Mouse (Mus musculus): ENCODE measurements around the gene Gnb2. TPM values are rescaled to one million over a fixed set of nuclear protein-coding genes. Genes with fewer than 3 reads are reported as not detected.

The Gnb2 gene
- total and polyA plus RNA-seq, 3 experiments = 548 to 550 TPM; not detected in 1

DNA sequence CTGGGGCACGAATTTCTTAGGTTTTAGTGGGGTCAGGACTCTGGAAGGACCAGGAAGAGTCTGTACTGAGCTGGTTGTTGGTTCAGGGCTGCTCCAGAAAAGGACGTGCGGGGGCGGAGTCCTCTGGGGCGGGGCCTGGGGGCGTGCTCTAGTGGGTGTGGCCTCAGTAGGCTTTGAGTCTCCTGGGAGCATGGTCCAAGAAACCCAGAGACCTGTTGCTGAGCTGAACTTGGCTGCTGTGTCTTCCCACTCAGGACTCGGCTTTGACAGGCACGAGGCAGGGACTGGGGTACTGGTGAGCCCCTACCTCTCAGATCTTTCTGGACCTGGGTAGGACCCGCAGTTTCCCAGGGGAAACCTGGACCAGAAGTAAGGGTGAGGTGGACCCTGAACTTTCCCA is 36.4 kb upstream of the Gnb2 start, which contains the start of gene Tfr2:
TSS of gene Tfr2 (plus strand) at position 176 of the 400 bp plus-strand sequence.
- peak within 1 kb of the TSS; percentile 68 for H3K9ac ChIP-seq (ENCODE audit: control insufficient read depth, low read depth, low read length, poor library complexity, severe bottlenecking)
- TF ChIP-seq MYC (IDR thresholded peaks at IDR 0.05; ENCODE audit: low read depth, low read length) (0 out of 2 replicates have a peak, but pooled peaks have one; percentile 24), POLR2AphosphoS2 (IDR thresholded peaks at IDR 0.05; ENCODE audit: low read length) (0 out of 2 replicates have a peak, but pooled peaks have one; percentile 35), MAX (IDR thresholded peaks at IDR 0.05; ENCODE audit: low read length) (0 out of 2 replicates have a peak, but pooled peaks have one; percentile 4), TCF12 (IDR thresholded peaks at IDR 0.05; ENCODE audit: low read depth, low read length) (peak; percentile 0; the same call in 1 of the 2 replicates), MEF2A (IDR thresholded peaks at IDR 0.05; ENCODE audit: extremely low read depth, insufficient replicate concordance, low read depth, low read length, poor library complexity, severe bottlenecking) (no peak), TBP (IDR thresholded peaks at IDR 0.05; ENCODE audit: low read depth, low read length) (peak; percentile 60), KAT2A (conservative IDR thresholded peaks at IDR 0.05; ENCODE audit: low read depth, low read length) (no peak), NELFE (IDR thresholded peaks at IDR 0.05; ENCODE audit: low read depth, low read length) (peak; percentile 62), UBTF (IDR thresholded peaks at IDR 0.05; ENCODE audit: borderline replicate concordance, insufficient read depth, low read depth, low read length) (no peak), POLR2A (IDR thresholded peaks at IDR 0.05; ENCODE audit: control insufficient read depth in 1 of 2, insufficient read depth in 1 of 2, low read depth in 1 of 2, low read length in 2 of 2, poor library complexity in 1 of 2) (peak; percentile 39 to 78; a peak in 3 of 4 replicates), SIN3A (IDR thresholded peaks at IDR 0.05; ENCODE audit: low read length) (peak; percentile 50), NRF1 (IDR thresholded peaks at IDR 0.05; ENCODE audit: insufficient read depth, low read depth, low read length, poor library complexity, severe bottlenecking) (no peak), JUND (IDR thresholded peaks at IDR 0.05; ENCODE audit: low read depth, low read length) (no peak)
- peaks cover 22% of the 10 kb centered on the region for H3K79me2 ChIP-seq (ENCODE audit: control insufficient read depth, insufficient read depth, low read length, poor library complexity)
- no peaks in the 10 kb centered on the region for H3K9me3 ChIP-seq (replicated peaks; ENCODE audit: insufficient read depth, low read length)
- peaks cover 0 to 25% of the 10 kb centered on the region in 2 experiments; a peak in 2 of 4 replicates for H3K4me1 ChIP-seq (ENCODE audit: control insufficient read depth in 1 of 2, insufficient read depth in 2 of 2, low read length in 2 of 2)
- DNase-seq (ENCODE audit: low read depth, low spot score) = peak; percentile 93
- peak within 1 kb of the TSS; percentile 94 for H3K27ac ChIP-seq (ENCODE audit: control insufficient read depth, low read depth, low read length)
- peaks cover 3 to 13% of the 10 kb centered on the region in 2 experiments for H3K36me3 ChIP-seq (ENCODE audit: control insufficient read depth in 1 of 2, insufficient read depth in 2 of 2, low read length in 2 of 2)
- H3K4me3 ChIP-seq (ENCODE audit: control insufficient read depth in 1 of 2, insufficient read depth in 1 of 2, low read depth in 2 of 2, low read length in 2 of 2) = peak within 1 kb of the TSS; percentile 57 to 78
- no peaks in the 10 kb centered on the region for H3K27me3 ChIP-seq (ENCODE audit: control insufficient read depth in 1 of 2, insufficient read depth in 2 of 2, low read length in 2 of 2)

DNA sequence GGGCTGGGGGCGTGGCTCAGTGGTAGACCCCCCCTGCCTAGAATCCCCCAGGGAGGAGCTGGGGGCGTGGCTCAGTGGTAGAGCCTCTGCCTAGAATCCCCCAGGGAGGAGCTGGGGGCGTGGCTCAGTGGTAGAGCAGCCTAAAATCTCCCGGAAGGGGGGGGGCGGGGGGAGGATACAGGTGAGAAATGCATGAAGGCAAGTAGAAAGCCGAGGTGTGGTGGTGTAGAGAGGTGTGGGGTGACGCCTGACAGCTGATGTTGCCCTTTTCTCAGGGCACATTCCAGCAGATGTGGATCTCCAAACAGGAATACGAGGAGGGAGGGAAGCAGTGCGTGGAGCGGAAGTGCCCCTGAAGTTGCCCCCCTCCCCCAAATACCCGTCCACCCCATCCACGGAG is 35.7 kb upstream of the Gnb2 start:
- peak overlapping the region; percentile 65 for H3K9ac ChIP-seq (ENCODE audit: control insufficient read depth, low read depth, low read length, poor library complexity, severe bottlenecking)
- TF ChIP-seq MAZ (IDR thresholded peaks at IDR 0.05; ENCODE audit: low read depth, low read length) (peak; percentile 48), RCOR1 (IDR thresholded peaks at IDR 0.05; ENCODE audit: low read depth, low read length) (no peak)
- H3K27me3 ChIP-seq (ENCODE audit: control insufficient read depth in 1 of 2, insufficient read depth in 2 of 2, low read length in 2 of 2) = no peaks in the 10 kb centered on the region
- H3K36me3 ChIP-seq (ENCODE audit: control insufficient read depth in 1 of 2, insufficient read depth in 2 of 2, low read length in 2 of 2) = peaks cover 3 to 13% of the 10 kb centered on the region in 2 experiments
- H3K9me3 ChIP-seq (replicated peaks; ENCODE audit: insufficient read depth, low read length) = no peaks in the 10 kb centered on the region
- DNase-seq (ENCODE audit: low read depth, low spot score) = peak; percentile 36
- no peak overlapping the region; the same call in 1 of the 2 replicates for H3K27ac ChIP-seq (ENCODE audit: control insufficient read depth, low read depth, low read length)
- H3K4me1 ChIP-seq (ENCODE audit: control insufficient read depth in 1 of 2, insufficient read depth in 2 of 2, low read length in 2 of 2) = peaks cover 0 to 25% of the 10 kb centered on the region in 2 experiments; a peak in 2 of 4 replicates
- peak overlapping the region; percentile 47 to 57 for H3K4me3 ChIP-seq (ENCODE audit: control insufficient read depth in 1 of 2, insufficient read depth in 1 of 2, low read depth in 2 of 2, low read length in 2 of 2)
- peaks cover 21% of the 10 kb centered on the region for H3K79me2 ChIP-seq (ENCODE audit: control insufficient read depth, insufficient read depth, low read length, poor library complexity)
